Mouse (Mus musculus) heart, embryonic 15.5 days (tissue): ENCODE results near the gene Tsx. TPM values are rescaled to one million over a fixed set of nuclear protein-coding genes. Genes with fewer than 3 reads are reported as not detected.

Experiments
- polyA plus RNA-seq: library from polyadenylated mRNA; unstranded; fragments of >200 nt; fragmentation: Nextera tagmentation; extraction: Ambion mirVana; gene quantifications from 2 replicates; pipeline ENCODE4 v1.2.1, GENCODE M21; 2015

Gene Tsx
- polyA plus RNA-seq, 1 experiment from 2014 or later = 0.26 TPM

Other genes starting within 250 kb of the Tsx start
- gene Nap1l2, start 227.8 kb upstream of the Tsx start, polyA plus RNA-seq = 0.63 and 1.0 TPM in 2 replicates
- gene Cdx4, start 93.1 kb upstream of the Tsx start, polyA plus RNA-seq = not detected in 2 replicates
- gene Chic1, start 58.0 kb upstream of the Tsx start, polyA plus RNA-seq = 1.7 and 2.0 TPM in 2 replicates
- gene Gm26992, start 7.5 kb downstream of the Tsx start, polyA plus RNA-seq = not detected in 2 replicates
- not detected in 2 replicates for gene Zcchc13, start 216.1 kb downstream of the Tsx start, polyA plus RNA-seq